Mouse (Mus musculus) heart, embryonic 16.5 days (tissue): Measurements from ENCODE around the gene Gm1043. TPM values are rescaled to one million over a fixed set of nuclear protein-coding genes. Genes with fewer than 3 reads are reported as not detected.

Source experiments
- ATAC-seq: fragments of 200-750 bp; cut with Nextera tagmentation; replicated peaks from 2 replicates; pipeline ENCODE4 v1.8.0; 2017; ENCODE audit warnings: moderate number of reproducible peaks; ENCODE audit not compliant: insufficient read depth, low FRiP score; ENCODE audit errors: extremely low read depth
- H3K27ac ChIP-seq: fragments of 300-500 bp; sonication (generic); 2 replicates; pipeline ENCODE4 v1.5.1; 2014; ENCODE audit warnings: mild to moderate bottlenecking, low read length, control low read depth, moderate library complexity
- H3K27me3 ChIP-seq: fragments of 300-500 bp; sonication (generic); 2 replicates; pipeline ENCODE4 v1.6.1; 2014; ENCODE audit warnings: low read length, mixed read lengths; ENCODE audit not compliant: control insufficient read depth, insufficient read depth
- H3K36me3 ChIP-seq: fragments of 300-500 bp; sonication (generic); 2 replicates; pipeline ENCODE4 v1.6.1; 2014; ENCODE audit not compliant: control insufficient read depth, insufficient read depth
- H3K4me1 ChIP-seq: fragments of 300-500 bp; sonication (generic); 2 replicates; pipeline ENCODE4 v1.6.1; 2014; ENCODE audit warnings: low read length, mixed read lengths; ENCODE audit not compliant: control insufficient read depth, insufficient read depth
- H3K4me2 ChIP-seq: fragments of 300-500 bp; sonication (generic); 2 replicates; pipeline ENCODE4 v1.6.1; 2014; ENCODE audit warnings: low read depth, mild to moderate bottlenecking, control low read depth, low read length
- H3K4me3 ChIP-seq: fragments of 300-500 bp; sonication (generic); 2 replicates; pipeline ENCODE4 v1.5.1; 2014; ENCODE audit warnings: mild to moderate bottlenecking, control low read depth, low read length
- H3K9ac ChIP-seq: fragments of 300-500 bp; sonication (generic); 2 replicates; pipeline ENCODE4 v1.6.1; 2014; ENCODE audit warnings: low read length, control low read depth
- H3K9me3 ChIP-seq: fragments of 300-500 bp; sonication (generic); replicated peaks from 2 replicates; pipeline ENCODE4 v1.6.1; 2016; ENCODE audit warnings: low read length; ENCODE audit not compliant: control insufficient read depth
- WGBS: fragments of 180-500 bp; shearing (Covaris S2); extraction: QIAGEN DNeasy Blood & Tissue Kit; methylation state at CpG from one replicate; pipeline ENCODE4 v1.1.7; 2014; 5-methylcytosine and 5-hydroxymethylcytosine counted together
- polyA plus RNA-seq: library from polyadenylated mRNA; unstranded; fragments of >200 nt; fragmentation: Nextera tagmentation; extraction: Ambion mirVana; gene quantifications from 2 replicates; pipeline ENCODE4 v1.2.1, GENCODE M21; 2015

Gene Gm1043
- polyA plus RNA-seq, 1 experiment from 2014 or later, result not detected

GRCm38 (mm10) chr5:37244666-37245242 lies 159.6 kb downstream of the Gm1043 start:
- Histone ChIP-seq H3K4me2 (no peak overlapping the region), H3K9ac (no peak overlapping the region), H3K27me3 (peaks cover 85% of the 10 kb centered on the region), H3K9me3 (no peaks in the 10 kb centered on the region), H3K4me1 (peaks cover 12% of the 10 kb centered on the region), H3K36me3 (no peaks in the 10 kb centered on the region), H3K4me3 (no peak overlapping the region), H3K27ac (0 out of 2 replicates have a peak overlapping the region, but pooled peaks have one; percentile 7)
- ATAC-seq, result no peak
- 20% methylated on average over 9 of the region's 9 CpGs for WGBS

GRCm38 (mm10) chr5:37245651-37246050 lies 160.5 kb downstream of the Gm1043 start:
- peak; percentile 54 for ATAC-seq
- peak overlapping the region; percentile 34; the same call in 1 of the 2 replicates for H3K27ac ChIP-seq

GRCm38 (mm10) chr5:37246138-37246910 lies 161.2 kb downstream of the Gm1043 start:
- WGBS, result 1% methylated on average over 31 of the region's 37 CpGs
- H3K27ac ChIP-seq, result peak overlapping the region; percentile 34; the same call in 1 of the 2 replicates
- no peaks in the 10 kb centered on the region for H3K36me3 ChIP-seq
- H3K4me3 ChIP-seq, result peak overlapping the region; percentile 58
- no peak overlapping the region for H3K9ac ChIP-seq
- peak overlapping the region; percentile 74 for H3K4me2 ChIP-seq
- ATAC-seq, result peak; percentile 37
- H3K9me3 ChIP-seq, result no peaks in the 10 kb centered on the region
- H3K4me1 ChIP-seq, result peaks cover 12% of the 10 kb centered on the region
- H3K27me3 ChIP-seq, result peaks cover 71% of the 10 kb centered on the region

More at GRCm38 (mm10) chr5:37245651-37246050, 160.5 kb downstream of the Gm1043 start:
- WGBS, result 2% methylated on average over 41 of the region's 42 CpGs
- Histone ChIP-seq H3K9ac (no peak overlapping the region), H3K4me2 (peak overlapping the region; percentile 74), H3K27me3 (peaks cover 78% of the 10 kb centered on the region), H3K4me1 (peaks cover 12% of the 10 kb centered on the region), H3K9me3 (no peaks in the 10 kb centered on the region), H3K4me3 (peak overlapping the region; percentile 58), H3K36me3 (no peaks in the 10 kb centered on the region)

GRCm38 (mm10) chr5:37247456-37247855 lies 162.3 kb downstream of the Gm1043 start:
- 0 out of 2 replicates have a peak, but pooled peaks cover 7% of the 10 kb centered on the region for H3K4me1 ChIP-seq
- whole genome bisulfite sequencing, result 24% methylated on average over 4 of the region's 4 CpGs
- H3K9ac ChIP-seq, result no peak overlapping the region
- no peak overlapping the region for H3K4me2 ChIP-seq
- H3K4me3 ChIP-seq, result no peak overlapping the region
- no peaks in the 10 kb centered on the region for H3K36me3 ChIP-seq
- ATAC-seq, result no peak
- H3K27me3 ChIP-seq, result peaks cover 60% of the 10 kb centered on the region
- no peaks in the 10 kb centered on the region for H3K9me3 ChIP-seq
- no peak overlapping the region for H3K27ac ChIP-seq

- no peak for ATAC-seq
- no peaks in the 10 kb centered on the region for H3K9me3 ChIP-seq
These were observed 163.7 kb downstream of the Gm1043 start for GRCm38 (mm10) chr5:37248870-37249269.

GRCm38 (mm10) chr5:37251596-37251995 lies 166.4 kb downstream of the Gm1043 start:
- Histone ChIP-seq H3K9ac (no peak overlapping the region), H3K36me3 (no peaks in the 10 kb centered on the region), H3K4me2 (no peak overlapping the region), H3K9me3 (no peaks in the 10 kb centered on the region), H3K4me1 (no peaks in the 10 kb centered on the region), H3K27me3 (peaks cover 19% of the 10 kb centered on the region), H3K27ac (no peak overlapping the region), H3K4me3 (no peak overlapping the region)
- no peak for ATAC-seq
- WGBS, result 58% methylated on average over 3 of the region's 3 CpGs

More at GRCm38 (mm10) chr5:37248870-37249269, 163.7 kb downstream of the Gm1043 start:
- Histone ChIP-seq H3K36me3 (no peaks in the 10 kb centered on the region), H3K4me3 (no peak overlapping the region), H3K27ac (no peak overlapping the region), H3K9ac (no peak overlapping the region), H3K4me2 (no peak overlapping the region), H3K4me1 (0 out of 2 replicates have a peak, but pooled peaks cover 7% of the 10 kb centered on the region), H3K27me3 (peaks cover 46% of the 10 kb centered on the region)
- 71% methylated on average over 3 of the region's 3 CpGs for WGBS

- no peak overlapping the region for H3K9ac ChIP-seq
- no peak for ATAC-seq
- no peaks in the 10 kb centered on the region for H3K9me3 ChIP-seq
- no peaks in the 10 kb centered on the region for H3K4me1 ChIP-seq
- 74% methylated on average over 9 of the region's 9 CpGs for WGBS
- no peak overlapping the region for H3K4me3 ChIP-seq
- no peak overlapping the region for H3K4me2 ChIP-seq
- peaks cover 13% of the 10 kb centered on the region for H3K27me3 ChIP-seq
- H3K27ac ChIP-seq, result no peak overlapping the region
- no peaks in the 10 kb centered on the region for H3K36me3 ChIP-seq
These were observed 167.1 kb downstream of the Gm1043 start for GRCm38 (mm10) chr5:37252101-37252804.

GRCm38 (mm10) chr5:37254523-37254922 lies 169.4 kb downstream of the Gm1043 start:
- Histone ChIP-seq H3K27me3 (0 out of 2 replicates have a peak, but pooled peaks cover 2% of the 10 kb centered on the region), H3K9me3 (no peaks in the 10 kb centered on the region), H3K4me2 (no peak overlapping the region), H3K36me3 (no peaks in the 10 kb centered on the region), H3K9ac (no peak overlapping the region), H3K4me3 (no peak overlapping the region), H3K4me1 (no peaks in the 10 kb centered on the region), H3K27ac (no peak overlapping the region)
- 78% methylated on average over 4 of the region's 4 CpGs for WGBS
- no peak for ATAC-seq
